Comparison of ENCODE assay signal across 22 mouse cellular contexts in the genomic region with DNA sequence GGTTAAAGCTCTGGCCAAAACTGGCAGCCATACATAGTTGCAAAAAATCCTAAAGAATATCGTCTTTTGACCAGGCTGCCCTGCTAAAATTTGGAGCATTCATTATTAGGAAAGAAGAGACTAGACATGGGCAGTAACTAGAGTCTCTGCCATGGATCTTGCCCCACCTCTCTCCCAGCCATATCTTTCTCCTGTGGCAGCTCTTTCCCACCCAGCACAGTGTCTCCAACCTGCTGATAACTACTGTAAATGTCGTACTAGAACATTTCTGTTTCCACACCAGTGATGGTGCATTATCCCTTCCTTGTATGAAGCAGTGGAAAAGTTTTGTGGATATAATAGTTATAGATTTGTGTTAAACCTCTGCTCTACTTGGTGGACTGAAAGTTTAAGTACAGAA.
"Had no signal": no experiment of that assay in that cellular context is flagged by ENCODE, and none has a peak within 500 bp of the region (broad histone marks: within the 10 kb centered on the region; RNA-seq: fewer than 3 reads in every experiment).

No protein-coding gene starts in this region.

- ATAC-seq: lung, postnatal 0 days; midbrain, embryonic 16.5 days had no signal

- DNase-seq: lung, adult 2 months; lung, postnatal 14 days; lung, postnatal 36 days; midbrain, embryonic 14.5 days; retina, postnatal 1 day; right cerebral cortex, adult 18-20 months; right cerebral cortex, postnatal 25 days; right cerebral cortex, postnatal 4 days; spleen, adult 18-20 months; thymus, adult 18-20 months; thymus, postnatal 14 days; thymus, postnatal 36 days had no signal

- H3K36me3 ChIP-seq: lung, embryonic 15.5 days; neural tube, embryonic 15.5 days had no signal

- H3K9ac ChIP-seq: lung, embryonic 15.5 days; midbrain, embryonic 12.5 days; neural tube, embryonic 13.5 days; neural tube, embryonic 15.5 days had no signal

- H3K4me1 ChIP-seq: lung, embryonic 15.5 days; midbrain, embryonic 10.5 days; midbrain, embryonic 12.5 days; neural tube, embryonic 13.5 days; neural tube, embryonic 15.5 days had no signal

- H3K4me3 ChIP-seq: lung, embryonic 15.5 days; megakaryocyte, embryonic 14.5 days; midbrain, embryonic 10.5 days; midbrain, embryonic 12.5 days; myocyte; neural tube, embryonic 13.5 days; neural tube, embryonic 15.5 days had no signal

- H3K4me2 ChIP-seq: lung, embryonic 15.5 days; midbrain, embryonic 12.5 days; neural tube, embryonic 13.5 days; neural tube, embryonic 15.5 days had no signal

- H3K9me3 ChIP-seq: lung, embryonic 15.5 days; megakaryocyte, embryonic 14.5 days; midbrain, embryonic 10.5 days; midbrain, embryonic 12.5 days; neural tube, embryonic 13.5 days; neural tube, embryonic 15.5 days had no signal

- H3K27me3 ChIP-seq: lung, embryonic 15.5 days; megakaryocyte, embryonic 14.5 days; midbrain, embryonic 12.5 days; neural tube, embryonic 13.5 days; neural tube, embryonic 15.5 days had no signal

- H3K27ac ChIP-seq: lung, embryonic 15.5 days; macrophage; midbrain, embryonic 10.5 days; midbrain, embryonic 12.5 days; neural tube, embryonic 13.5 days; neural tube, embryonic 15.5 days had no signal
